Mouse (Mus musculus): ENCODE data around the gene Aknad1.

Aknad1 gene

GRCm38 (mm10) chr3:108751061-108751460 lies 11.6 kb downstream of the Aknad1 start:
- peak; percentile 17 for DNase-seq (ENCODE audit: low read depth, low spot score)

- no peak for DNase-seq (ENCODE audit: low read depth, low spot score)
Observed at GRCm38 (mm10) chr3:108751691-108752090, 12.2 kb downstream of the Aknad1 start.

GRCm38 (mm10) chr3:108754541-108754940 lies 15.1 kb downstream of the Aknad1 start:
- DNase-seq (ENCODE audit: low read depth, low spot score) = no peak

- DNase-seq (ENCODE audit: low read depth, low spot score) = no peak
Observed at GRCm38 (mm10) chr3:108755542-108755941, 16.1 kb downstream of the Aknad1 start.

- no peak for DNase-seq (ENCODE audit: low read depth, low spot score)
Observed at GRCm38 (mm10) chr3:108756131-108756530, 16.7 kb downstream of the Aknad1 start.

GRCm38 (mm10) chr3:108757570-108757969 lies 18.1 kb downstream of the Aknad1 start:
- DNase-seq (ENCODE audit: low read depth, low spot score) = no peak

GRCm38 (mm10) chr3:108759566-108760420 lies 20.3 kb downstream of the Aknad1 start:
- DNase-seq (ENCODE audit: low read depth, low spot score) = no peak

- DNase-seq (ENCODE audit: low read depth, low spot score) = no peak
Observed at GRCm38 (mm10) chr3:108762597-108763111, 23.2 kb downstream of the Aknad1 start.

GRCm38 (mm10) chr3:108763691-108764090 lies 24.2 kb downstream of the Aknad1 start:
- DNase-seq (ENCODE audit: low read depth, low spot score) = no peak

- no peak for DNase-seq (ENCODE audit: low read depth, low spot score)
Observed at GRCm38 (mm10) chr3:108764976-108765375, 25.5 kb downstream of the Aknad1 start.

- no peak for DNase-seq (ENCODE audit: low read depth, low spot score)
Observed at GRCm38 (mm10) chr3:108765476-108765875, 26.0 kb downstream of the Aknad1 start.

- no peak for DNase-seq (ENCODE audit: low read depth, low spot score)
Observed at GRCm38 (mm10) chr3:108766943-108767342, 27.5 kb downstream of the Aknad1 start.

- DNase-seq (ENCODE audit: low read depth, low spot score) = no peak
Observed at GRCm38 (mm10) chr3:108767416-108767815, 28.0 kb downstream of the Aknad1 start.

GRCm38 (mm10) chr3:108769547-108769946 lies 30.1 kb downstream of the Aknad1 start:
- no peak for DNase-seq (ENCODE audit: low read depth, low spot score)

GRCm38 (mm10) chr3:108770725-108771368 lies 31.4 kb downstream of the Aknad1 start:
- peak; percentile 82 for DNase-seq (ENCODE audit: low read depth, low spot score)

- no peak for DNase-seq (ENCODE audit: low read depth, low spot score)
Observed at GRCm38 (mm10) chr3:108772211-108772610, 32.8 kb downstream of the Aknad1 start.

GRCm38 (mm10) chr3:108772811-108773210 lies 33.4 kb downstream of the Aknad1 start:
- DNase-seq (ENCODE audit: low read depth, low spot score) = no peak

- no peak for DNase-seq (ENCODE audit: low read depth, low spot score)
Observed at GRCm38 (mm10) chr3:108778761-108779540, 39.5 kb downstream of the Aknad1 start.

GRCm38 (mm10) chr3:108781238-108781883 lies 41.9 kb downstream of the Aknad1 start:
- DNase-seq (ENCODE audit: low read depth, low spot score) = no peak

- DNase-seq (ENCODE audit: low read depth, low spot score) = no peak
Observed at GRCm38 (mm10) chr3:108781884-108782270, 42.4 kb downstream of the Aknad1 start.

GRCm38 (mm10) chr3:108782364-108782895 lies 43.0 kb downstream of the Aknad1 start:
- no peak for DNase-seq (ENCODE audit: low read depth, low spot score)
